Mouse (Mus musculus) myocyte (in vitro differentiated cells): ENCODE results near the gene Ncoa4. TPM values are rescaled to one million over a fixed set of nuclear protein-coding genes. Genes with fewer than 3 reads are reported as not detected.

ENCODE experiments used
- H3K27me3 ChIP-seq: one replicate; pipeline ENCODE4 v1.6.1; 2011; ENCODE audit not compliant: control insufficient read depth, insufficient read depth, insufficient read length
- H3K36me3 ChIP-seq: one replicate; pipeline ENCODE4 v1.6.1; 2011; ENCODE audit not compliant: control insufficient read depth, insufficient read depth
- H3K4me2 ChIP-seq: one replicate; pipeline ENCODE4 v1.6.1; 2011; ENCODE audit warnings: low read depth, control low read depth
- H3K4me3 ChIP-seq: one replicate; pipeline ENCODE4 v1.5.1; 2011; ENCODE audit warnings: mild to moderate bottlenecking, control low read depth, moderate library complexity
- H3K79me2 ChIP-seq: one replicate; pipeline ENCODE4 v1.6.1; 2011; ENCODE audit not compliant: control insufficient read depth, insufficient read depth
- H3ac ChIP-seq: one replicate; pipeline ENCODE4 v1.6.1; 2011; ENCODE audit not compliant: control insufficient read depth, insufficient read length
- CEBPB ChIP-seq: IDR thresholded peaks from 2 replicates; pipeline ENCODE4 v1.6.1; 2011; ENCODE audit warnings: mild to moderate bottlenecking, moderate library complexity; ENCODE audit not compliant: poor library complexity, insufficient read depth, severe bottlenecking
- E2F4 ChIP-seq: IDR thresholded peaks from one replicate; pipeline ENCODE4 v1.6.1; 2011; ENCODE audit warnings: mild to moderate bottlenecking, control low read depth, moderate library complexity; ENCODE audit not compliant: insufficient read depth
- MAX ChIP-seq: IDR thresholded peaks from one replicate; pipeline ENCODE4 v1.6.1; 2011; ENCODE audit warnings: low read depth, mild to moderate bottlenecking, control low read depth
- MYOD1 ChIP-seq, 3 experiments: IDR thresholded peaks; one replicate each; pipeline ENCODE4 v1.6.1; 2011; ENCODE audit warnings: control low read depth in 2 of 3, low read depth in 2 of 3, mild to moderate bottlenecking in 2 of 3, moderate library complexity in 1 of 3; ENCODE audit not compliant: insufficient read length in 2 of 3, control insufficient read depth in 1 of 3
- MYOG ChIP-seq, 3 experiments: IDR thresholded peaks; one replicate each; pipeline ENCODE4 v1.6.1; 2011; ENCODE audit warnings: control low read depth in 2 of 3, low read depth in 2 of 3, mild to moderate bottlenecking in 2 of 3; ENCODE audit not compliant: insufficient read length in 2 of 3, control insufficient read depth in 1 of 3, insufficient read depth in 1 of 3
- POLR2A ChIP-seq: IDR thresholded peaks from one replicate; pipeline ENCODE4 v1.6.1; 2011; ENCODE audit warnings: low read depth, mild to moderate bottlenecking, control low read depth, moderate library complexity; ENCODE audit not compliant: insufficient read length
- POLR2AphosphoS2 ChIP-seq: IDR thresholded peaks from one replicate; pipeline ENCODE4 v1.6.1; 2011; ENCODE audit warnings: low read depth, control low read depth; ENCODE audit not compliant: insufficient read length
- REST ChIP-seq: IDR thresholded peaks from one replicate; pipeline ENCODE4 v1.6.1; 2011; ENCODE audit warnings: mild to moderate bottlenecking, control low read depth, moderate library complexity; ENCODE audit not compliant: insufficient read depth, insufficient read length
- SRF ChIP-seq: IDR thresholded peaks from one replicate; pipeline ENCODE4 v1.6.1; 2011; ENCODE audit warnings: low read depth; ENCODE audit not compliant: control insufficient read depth, insufficient read length
- TCF12 ChIP-seq: IDR thresholded peaks from one replicate; pipeline ENCODE4 v1.6.1; 2011; ENCODE audit warnings: mild to moderate bottlenecking, control low read depth; ENCODE audit not compliant: poor library complexity, insufficient read depth, severe bottlenecking
- TCF3 ChIP-seq: IDR thresholded peaks from one replicate; pipeline ENCODE4 v1.6.1; 2011; ENCODE audit warnings: low read depth, control low read depth; ENCODE audit not compliant: insufficient read length
- USF1 ChIP-seq: IDR thresholded peaks from one replicate; pipeline ENCODE4 v1.6.1; 2011; ENCODE audit warnings: low read depth, mild to moderate bottlenecking, control low read depth, moderate library complexity
- polyA plus RNA-seq: library from polyadenylated mRNA; unstranded; fragments of >200 nt; fragmentation: generic; extraction: Trizol; gene quantifications from one replicate; pipeline ENCODE4 v1.2.1, GENCODE M21; 2012; ENCODE audit warnings: missing spikeins

Ncoa4 gene
- polyA plus RNA-seq, 1 experiment: 20.2 TPM

GRCm38 (mm10) chr14:32146578-32146977, 13.1 kb upstream of the Ncoa4 start:
- H3ac ChIP-seq: no peak overlapping the region
- no peaks in the 10 kb centered on the region for H3K36me3 ChIP-seq
- H3K27me3 ChIP-seq: peaks cover 20% of the 10 kb centered on the region
- H3K4me3 ChIP-seq: no peak overlapping the region
- H3K79me2 ChIP-seq: no peaks in the 10 kb centered on the region
- H3K4me2 ChIP-seq: no peak overlapping the region
- TF ChIP-seq SRF (no peak), POLR2AphosphoS2 (no peak), MAX (no peak), MYOD1 (IDR thresholded peaks at IDR 0.05; ENCODE audit: control insufficient read depth in 1 of 3, insufficient read length in 2 of 3, low read depth in 2 of 3) (no peak)

DNA sequence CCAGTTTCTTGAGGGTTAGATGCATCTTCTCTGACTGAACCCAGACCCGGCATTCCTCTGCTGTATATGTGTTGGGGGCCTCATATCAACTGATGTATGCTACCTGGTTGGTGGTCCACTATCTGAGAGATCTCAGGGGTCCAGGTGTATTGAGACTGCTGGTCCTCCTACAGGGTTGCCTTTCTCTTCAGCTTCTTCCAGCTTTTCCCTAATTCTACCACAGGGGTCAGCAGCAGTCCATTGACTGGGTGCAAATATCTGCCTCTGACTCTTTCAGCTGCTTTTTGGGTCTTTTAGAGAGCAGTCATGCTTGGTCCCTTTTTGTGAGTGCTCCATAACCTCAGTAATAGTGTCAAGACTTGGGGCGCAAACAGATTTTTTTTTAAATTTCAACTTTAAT, 8.8 kb upstream of the Ncoa4 start:
- Histone ChIP-seq H3K4me2 (no peak overlapping the region), H3K36me3 (no peaks in the 10 kb centered on the region), H3K4me3 (no peak overlapping the region), H3K79me2 (no peaks in the 10 kb centered on the region), H3ac (no peak overlapping the region), H3K27me3 (peaks cover 25% of the 10 kb centered on the region)
- TF ChIP-seq E2F4: no peak
- TF ChIP-seq USF1: no peak
- TF ChIP-seq REST: no peak
- no peak for TF ChIP-seq SRF
- TF ChIP-seq TCF12: no peak
- no peak for TF ChIP-seq TCF3
- TF ChIP-seq MYOD1 (IDR thresholded peaks at IDR 0.05; ENCODE audit: control insufficient read depth in 1 of 3, insufficient read length in 2 of 3, low read depth in 2 of 3): no peak

DNA sequence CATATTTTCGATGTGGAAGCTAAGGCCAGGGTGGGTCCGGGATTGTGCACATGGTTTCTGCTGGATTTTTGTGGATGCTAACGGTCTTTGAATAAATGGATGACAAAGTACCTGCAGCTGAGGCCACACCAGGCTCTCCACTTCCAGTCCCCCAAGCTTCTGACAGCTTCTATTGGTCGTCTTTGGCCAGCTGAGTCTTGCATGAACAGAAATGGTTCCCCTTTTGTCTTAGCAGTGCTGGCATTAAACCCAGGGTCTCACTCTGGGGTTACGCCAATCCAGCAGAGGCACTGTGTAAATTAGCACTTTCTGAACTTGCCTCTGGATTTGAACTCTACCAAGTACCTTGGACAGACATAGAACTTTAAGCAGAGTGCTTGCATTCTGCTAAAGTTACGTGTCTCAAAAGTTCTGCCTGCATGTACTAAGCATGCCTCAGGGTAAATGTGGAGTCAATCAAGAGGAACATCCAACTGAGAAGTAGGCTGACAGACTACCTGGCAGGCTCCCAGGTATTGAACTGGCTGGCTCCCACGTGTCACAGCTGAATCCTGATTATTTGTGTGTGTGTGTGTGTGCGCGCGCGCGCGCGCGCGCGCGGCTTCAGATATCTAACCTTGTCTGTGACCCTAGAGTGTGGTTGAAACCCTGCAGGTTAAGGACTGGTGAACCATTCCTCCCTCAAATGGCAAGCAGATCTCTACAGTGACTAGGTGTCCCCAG, 7.3 kb upstream of the Ncoa4 start:
- Histone ChIP-seq H3ac (no peak overlapping the region), H3K4me2 (no peak overlapping the region), H3K79me2 (no peaks in the 10 kb centered on the region), H3K27me3 (peaks cover 25% of the 10 kb centered on the region), H3K4me3 (no peak overlapping the region), H3K36me3 (no peaks in the 10 kb centered on the region)
- TF ChIP-seq MAX (no peak), USF1 (no peak), CEBPB (no peak), POLR2A (no peak), MYOD1 (IDR thresholded peaks at IDR 0.05; ENCODE audit: control insufficient read depth in 1 of 3, insufficient read length in 2 of 3, low read depth in 2 of 3) (no peak), POLR2AphosphoS2 (no peak), REST (no peak), TCF3 (no peak), MYOG (IDR thresholded peaks at IDR 0.05; ENCODE audit: control insufficient read depth in 1 of 3, insufficient read depth in 1 of 3, insufficient read length in 2 of 3, low read depth in 2 of 3) (no peak), TCF12 (no peak), E2F4 (no peak), SRF (no peak)

DNA sequence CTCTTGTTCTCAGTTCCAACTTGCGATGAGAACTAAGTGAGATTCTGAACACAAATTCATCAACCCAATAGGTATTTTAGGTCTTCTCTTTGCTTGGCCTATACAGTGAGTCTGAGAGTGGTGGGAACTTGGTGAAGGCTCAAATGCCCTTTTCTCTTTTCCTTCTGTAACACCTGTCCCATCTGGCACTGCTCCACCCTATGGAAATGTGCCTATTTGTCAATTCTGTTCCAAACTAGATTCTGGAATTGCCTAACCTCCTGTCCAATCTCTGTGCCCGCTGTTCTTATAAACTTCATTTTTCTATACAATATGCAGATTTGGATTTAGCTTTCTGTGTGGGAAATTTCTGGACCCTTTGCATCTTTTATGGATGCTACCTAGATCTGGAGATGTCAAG, 6.5 kb upstream of the Ncoa4 start:
- Histone ChIP-seq H3K4me3 (no peak overlapping the region), H3ac (no peak overlapping the region), H3K4me2 (no peak overlapping the region), H3K27me3 (peaks cover 25% of the 10 kb centered on the region), H3K36me3 (no peaks in the 10 kb centered on the region), H3K79me2 (no peaks in the 10 kb centered on the region)
- TF ChIP-seq TCF3 (no peak), CEBPB (no peak)

DNA sequence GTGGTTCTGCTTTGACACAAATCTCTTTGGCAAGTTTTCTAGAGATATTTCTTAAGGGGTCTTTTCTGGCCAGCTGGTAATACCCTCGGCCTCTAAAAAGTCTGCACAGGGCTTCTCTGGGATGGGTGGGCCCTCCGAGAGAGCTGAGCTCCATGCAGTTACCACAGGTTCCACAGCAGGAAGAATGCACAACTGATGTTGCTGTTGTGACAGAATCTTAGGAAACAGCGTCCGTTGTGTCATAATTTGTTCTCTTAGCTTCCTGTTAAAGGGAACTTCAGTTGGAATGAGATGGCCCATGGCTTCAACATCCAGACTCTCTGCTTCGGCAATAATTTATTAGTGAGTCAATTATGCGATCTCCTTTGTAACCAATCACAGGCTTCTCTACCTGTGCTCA, 4.9 kb upstream of the Ncoa4 start:
- no peaks in the 10 kb centered on the region for H3K36me3 ChIP-seq
- TF ChIP-seq POLR2A: no peak
- TF ChIP-seq CEBPB: no peak
- TF ChIP-seq E2F4: no peak
- TF ChIP-seq MYOG (IDR thresholded peaks at IDR 0.05; ENCODE audit: control insufficient read depth in 1 of 3, insufficient read depth in 1 of 3, insufficient read length in 2 of 3, low read depth in 2 of 3): no peak
- TF ChIP-seq TCF12: no peak
- no peak for TF ChIP-seq USF1
- no peak for TF ChIP-seq MAX
- TF ChIP-seq TCF3: no peak
- no peak for TF ChIP-seq SRF
- no peak for TF ChIP-seq POLR2AphosphoS2
- TF ChIP-seq MYOD1 (IDR thresholded peaks at IDR 0.05; ENCODE audit: control insufficient read depth in 1 of 3, insufficient read length in 2 of 3, low read depth in 2 of 3): no peak
- no peak for TF ChIP-seq REST
- H3K79me2 ChIP-seq: no peaks in the 10 kb centered on the region
- no peak overlapping the region for H3K4me2 ChIP-seq
- H3K4me3 ChIP-seq: no peak overlapping the region
- peaks cover 14% of the 10 kb centered on the region for H3K27me3 ChIP-seq
- H3ac ChIP-seq: no peak overlapping the region
